Mouse (Mus musculus) heart, adult 2 months (tissue): ENCODE measurements around the gene Psmd8.

Source experiments
- CTCF ChIP-seq: fragments of 200-600 bp; IDR thresholded peaks from 2 replicates; pipeline ENCODE4 v1.8.1; 2022; ENCODE audit warnings: antibody characterized with exemption, mild to moderate bottlenecking, moderate library complexity
- EP300 ChIP-seq: fragments of 200-500 bp; IDR thresholded peaks from 2 replicates; pipeline ENCODE4 v1.6.1; 2011; ENCODE audit warnings: low read depth, low read length, control low read depth; ENCODE audit not compliant: insufficient read depth

- no peak for TF ChIP-seq CTCF
- TF ChIP-seq EP300, result no peak
These were observed 17.6 kb downstream of the Psmd8 start for GRCm38 (mm10) chr7:29162750-29163525.
